Mouse (Mus musculus): Measurements from ENCODE around the gene Utp15.

The Utp15 gene

DNA sequence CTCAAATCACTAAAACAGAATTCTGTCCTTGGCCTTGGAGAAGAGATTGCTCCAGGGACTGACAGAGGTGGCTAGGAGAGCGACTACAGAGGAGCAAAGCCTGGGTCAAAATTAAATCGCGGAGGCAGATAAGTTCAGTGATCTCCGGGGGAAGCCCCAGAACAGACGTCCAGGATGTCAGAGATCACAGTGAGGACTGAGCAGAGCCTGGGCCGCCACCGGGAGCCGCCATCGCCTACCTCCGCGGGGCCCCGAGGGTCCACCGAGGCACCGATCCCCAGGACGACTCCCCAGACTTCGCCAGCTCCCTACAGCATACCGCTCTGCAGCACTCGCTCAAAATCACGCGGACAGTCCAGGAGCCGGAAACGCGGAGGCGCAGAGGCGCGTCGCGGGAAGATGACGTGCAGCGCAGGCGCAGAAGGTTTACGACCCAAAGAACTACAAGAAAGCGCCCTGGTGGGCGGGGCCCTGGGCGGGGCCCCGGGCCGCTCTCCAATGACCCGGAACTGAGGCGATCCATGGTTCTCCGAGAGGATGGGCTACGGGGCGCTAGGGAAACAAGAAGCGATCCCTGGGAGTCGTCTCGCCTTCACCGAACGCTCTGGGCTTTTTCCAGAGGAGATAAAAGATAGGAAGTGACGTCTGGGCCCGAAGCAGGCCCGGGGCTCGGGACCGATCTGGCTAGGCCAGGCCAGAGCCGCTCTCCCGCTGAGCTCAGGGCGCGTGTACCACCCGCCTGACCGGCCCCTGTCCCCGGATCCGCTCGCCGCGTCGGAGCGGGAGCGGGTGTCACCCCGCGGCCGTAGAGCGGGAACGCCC lies at the start of gene Utp15, which contains the start of gene Ankra2:
Gene Utp15 (minus strand): TSS at position 406 of the 822 bp plus-strand sequence.
Gene Ankra2 (plus strand): TSS at position 439 of the 822 bp plus-strand sequence.
- in situ Hi-C loops (cut with MseI, MboI): no loop called here

DNA sequence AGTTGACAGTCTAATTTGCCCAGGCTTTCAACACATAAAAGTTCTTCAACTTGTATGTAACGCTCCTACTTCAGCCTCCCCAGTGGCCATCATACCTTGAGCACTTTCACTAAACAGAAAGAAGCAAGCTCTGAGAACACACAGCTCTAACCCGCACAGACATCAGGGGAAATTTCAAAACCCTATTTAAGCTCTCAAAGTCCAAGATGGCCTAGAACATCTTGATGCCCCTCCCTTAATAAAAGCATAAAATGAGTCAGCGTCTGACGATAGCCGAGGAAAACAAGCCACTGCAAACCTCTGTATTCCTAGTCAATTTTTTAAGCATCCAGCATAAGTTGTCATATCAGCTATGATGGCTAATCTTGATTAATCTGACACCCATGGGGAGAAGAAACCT lies 48.8 kb upstream of the Utp15 start:
- in situ Hi-C loops (cut with MseI, MboI): no loop called here

DNA sequence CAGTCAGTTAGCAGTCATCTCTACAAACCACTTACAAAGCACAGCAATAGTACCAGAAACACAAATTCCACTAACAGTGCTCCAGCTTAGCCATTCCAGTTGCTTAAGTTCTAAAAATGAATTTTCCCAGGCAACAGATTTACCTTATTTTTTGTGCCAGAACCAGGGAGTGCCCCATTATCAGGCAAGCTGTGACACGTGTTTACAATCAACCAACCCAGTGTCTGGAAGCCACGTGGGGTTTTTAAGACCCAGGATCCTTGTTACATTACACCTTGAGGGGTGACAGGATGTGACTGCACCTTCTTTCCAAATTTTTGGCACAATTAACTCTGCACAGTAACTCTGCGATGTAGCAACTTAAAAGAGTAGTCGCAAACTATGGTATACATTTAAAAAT lies 45.9 kb upstream of the Utp15 start:
- in situ Hi-C loops (cut with MseI, MboI): no loop called here

DNA sequence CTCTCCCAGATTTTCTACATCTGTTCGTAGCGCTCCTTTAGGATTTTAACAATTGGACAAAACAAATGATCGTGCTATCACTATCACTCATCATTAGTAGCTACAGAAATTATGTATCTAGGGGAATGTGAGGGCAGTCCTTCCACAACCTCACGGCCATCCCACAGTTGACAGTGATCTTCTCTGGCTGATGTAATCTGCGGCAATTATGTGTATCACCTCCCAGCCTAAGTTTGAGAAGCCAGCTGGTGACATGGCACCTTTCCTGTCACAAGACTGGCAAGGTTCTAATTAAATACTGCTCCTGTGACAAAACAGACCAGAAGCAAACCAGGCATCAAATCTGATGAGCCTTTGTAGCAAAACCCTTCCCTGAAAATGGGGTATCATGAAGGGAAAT lies 45.2 kb upstream of the Utp15 start:
- in situ Hi-C loops (cut with MseI, MboI): no loop called here

DNA sequence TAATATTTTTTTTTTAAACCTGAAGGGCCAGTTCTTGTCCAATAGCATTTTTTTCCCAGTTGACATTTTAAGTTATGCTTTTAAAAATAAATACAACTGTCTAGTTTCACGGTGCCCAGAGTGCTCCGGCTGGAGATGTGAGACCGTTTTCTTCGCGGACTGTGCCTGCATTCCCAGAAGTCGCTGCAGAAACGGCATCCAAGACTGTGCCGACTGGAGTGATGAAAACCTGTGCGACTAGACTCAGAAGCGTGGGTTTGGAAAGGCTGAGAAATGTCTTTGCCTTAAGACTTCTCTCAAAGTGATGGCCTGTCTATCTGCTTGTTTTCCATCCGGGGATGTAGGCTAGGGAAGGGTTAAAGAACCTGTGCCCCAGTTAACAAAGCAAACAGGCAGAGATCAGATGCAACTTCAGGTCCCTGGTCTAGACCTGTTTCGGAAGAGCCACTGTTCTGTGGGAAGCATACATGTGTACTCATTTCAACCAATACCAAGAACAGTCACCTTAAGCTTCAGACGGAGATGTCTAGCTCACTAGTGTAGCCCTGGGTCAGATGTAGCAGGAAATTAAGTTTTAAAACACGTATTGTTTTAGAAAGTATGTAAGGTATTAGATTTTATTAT lies 44.1 kb upstream of the Utp15 start:
- in situ Hi-C loops (cut with MseI, MboI): no loop called here

DNA sequence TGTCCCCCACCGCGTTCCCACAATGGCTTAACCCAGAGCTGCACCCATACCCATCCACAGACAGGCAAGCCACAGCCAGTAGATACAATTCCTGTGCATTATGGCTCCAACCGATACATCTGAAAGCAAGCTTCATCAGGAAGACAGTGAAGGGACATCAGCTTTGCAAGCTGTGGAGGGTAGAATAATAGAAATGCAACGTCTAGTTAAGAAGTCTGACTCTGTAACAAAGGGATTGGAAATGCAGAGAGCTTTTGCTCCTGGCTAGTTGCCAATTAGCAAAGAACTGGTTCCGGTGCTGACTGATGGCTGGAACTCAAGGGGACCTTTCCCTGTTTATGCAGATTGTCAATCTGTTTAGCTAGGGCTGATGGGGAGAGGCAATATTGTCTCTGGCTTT lies 43.6 kb upstream of the Utp15 start:
- in situ Hi-C loops (cut with MseI, MboI): no loop called here

DNA sequence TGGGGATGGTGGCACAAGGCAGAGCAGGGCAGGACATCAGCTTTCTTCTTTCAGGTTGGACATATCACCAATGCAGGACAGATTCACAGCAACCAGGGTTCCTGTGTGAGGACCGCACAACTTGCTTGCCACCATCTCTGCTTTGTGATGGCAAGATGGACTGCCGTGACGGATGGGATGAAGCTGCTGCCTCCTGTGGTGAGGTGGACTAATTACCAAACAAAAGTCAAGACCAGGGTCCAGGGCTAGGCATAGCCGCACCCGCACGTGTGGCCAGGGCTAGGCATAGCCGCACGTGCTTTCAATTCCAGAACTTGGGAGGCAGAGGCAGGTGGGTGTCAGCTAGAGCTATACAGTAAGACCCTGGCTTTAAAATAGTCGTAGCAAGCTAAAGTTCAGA lies 42.4 kb upstream of the Utp15 start:
- in situ Hi-C loops (cut with MseI, MboI): no loop called here

DNA sequence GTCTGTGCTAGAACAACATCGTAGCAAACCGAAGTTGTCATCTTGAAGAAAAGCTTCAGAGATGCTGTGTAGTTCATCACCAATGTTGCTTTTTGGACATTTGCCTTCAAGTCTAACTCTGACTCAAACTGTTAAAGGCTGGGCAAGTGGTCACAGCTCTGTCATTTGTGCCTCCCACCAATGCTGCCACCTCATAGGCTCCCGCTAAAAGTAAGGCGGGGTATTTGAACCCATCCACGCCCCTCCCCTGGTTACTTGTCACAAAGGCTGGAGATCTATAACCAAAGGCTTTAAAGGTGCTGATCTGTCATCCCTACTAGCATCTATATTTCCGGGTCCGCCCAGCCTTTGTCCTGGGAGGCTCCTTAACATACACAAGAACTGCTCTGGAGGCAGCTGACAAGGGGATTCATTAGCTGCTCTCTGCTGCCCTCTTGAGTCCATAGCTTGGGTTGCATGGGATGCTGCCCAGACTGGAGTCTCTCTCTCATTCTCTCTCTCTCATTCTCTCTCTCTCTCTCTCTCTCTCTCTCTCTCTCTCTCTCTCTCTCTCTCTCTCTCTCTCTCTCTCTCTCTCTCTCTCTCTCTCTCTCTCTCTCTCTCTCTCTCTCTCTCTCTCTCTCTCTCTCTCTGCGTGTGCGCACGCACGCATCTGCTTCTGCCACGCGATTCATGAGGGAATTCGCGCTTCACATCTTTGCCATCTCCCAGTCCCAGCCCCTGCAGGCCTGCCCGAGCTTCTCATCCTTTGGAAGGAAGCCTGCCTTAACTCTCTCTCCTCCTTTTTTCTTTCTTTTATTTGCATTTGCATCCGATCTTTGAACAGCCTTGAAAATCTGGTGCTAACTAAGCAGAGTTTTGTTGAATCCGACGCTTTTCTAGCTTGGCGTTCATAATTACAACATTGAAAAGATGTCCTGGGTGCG lies 36.3 kb upstream of the Utp15 start:
- in situ Hi-C loops (cut with MseI, MboI): no loop called here

DNA sequence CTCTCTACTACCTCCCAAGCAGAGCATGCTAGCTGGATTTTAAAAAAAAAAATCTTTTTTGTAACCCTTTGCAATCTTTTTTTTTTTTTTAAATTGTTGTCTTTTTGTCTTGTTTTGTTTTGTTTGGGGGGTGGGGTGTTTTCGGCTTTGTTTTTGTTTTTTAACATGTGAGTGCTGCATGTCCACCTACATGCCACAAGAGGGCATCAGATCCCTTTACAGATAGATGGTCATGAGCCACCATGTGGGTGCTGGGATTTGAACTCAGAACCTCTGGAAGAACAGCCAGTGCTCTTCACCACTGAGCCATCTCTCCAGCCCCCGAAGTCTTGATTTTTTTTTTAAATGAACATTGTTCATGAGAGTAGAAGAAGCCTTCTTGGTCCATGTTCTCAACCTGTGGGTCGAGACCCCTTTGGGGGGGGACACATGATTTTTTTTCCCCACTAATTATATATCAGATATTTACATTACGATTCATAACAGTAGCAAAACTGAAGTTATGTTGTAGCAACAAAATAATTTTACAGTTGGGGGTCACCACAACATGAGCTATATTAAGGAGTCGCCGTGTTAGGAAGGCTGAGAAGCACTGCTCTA lies 35.1 kb upstream of the Utp15 start:
- in situ Hi-C loops (cut with MseI, MboI): no loop called here

DNA sequence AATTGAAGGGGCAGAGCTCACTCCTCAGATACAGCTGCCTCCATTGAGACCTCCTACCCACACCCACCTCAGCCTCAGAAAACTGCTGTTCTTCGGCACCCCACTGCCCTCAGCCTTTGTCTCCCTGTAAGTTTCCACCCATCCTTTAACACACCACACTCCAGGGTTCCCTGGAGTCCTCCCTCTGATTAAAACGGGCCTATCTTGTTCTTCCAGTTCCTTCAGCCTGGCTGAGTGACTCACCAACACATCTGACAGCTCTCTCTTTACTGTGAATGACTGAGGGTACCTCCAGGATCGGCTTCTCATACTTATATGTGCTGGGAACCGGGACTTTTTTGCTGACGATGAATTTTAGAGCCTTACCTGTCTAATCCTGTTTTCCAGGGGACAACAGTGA lies 33.2 kb upstream of the Utp15 start:
- in situ Hi-C loops (cut with MseI, MboI): no loop called here

DNA sequence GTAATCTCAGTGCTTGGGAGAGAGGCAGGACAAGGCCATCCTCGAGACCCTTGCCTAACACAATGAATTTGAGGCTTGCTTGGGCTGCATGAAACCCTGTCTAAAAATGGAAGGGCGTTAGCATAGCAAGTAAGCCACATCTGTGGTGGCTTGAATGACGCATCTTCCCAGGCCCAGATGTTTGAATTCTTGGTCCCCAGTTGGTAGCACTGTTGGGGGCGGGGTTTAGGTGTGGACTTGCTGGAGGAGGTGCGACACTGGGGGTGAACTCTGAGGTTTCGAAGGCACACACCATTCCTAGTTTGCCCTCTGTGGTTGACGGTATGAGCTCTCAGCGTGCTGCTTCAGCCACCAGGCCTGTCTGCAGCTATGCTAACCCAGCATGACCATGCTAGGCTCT lies 28.9 kb upstream of the Utp15 start:
- in situ Hi-C loops (cut with MseI, MboI): no loop called here

DNA sequence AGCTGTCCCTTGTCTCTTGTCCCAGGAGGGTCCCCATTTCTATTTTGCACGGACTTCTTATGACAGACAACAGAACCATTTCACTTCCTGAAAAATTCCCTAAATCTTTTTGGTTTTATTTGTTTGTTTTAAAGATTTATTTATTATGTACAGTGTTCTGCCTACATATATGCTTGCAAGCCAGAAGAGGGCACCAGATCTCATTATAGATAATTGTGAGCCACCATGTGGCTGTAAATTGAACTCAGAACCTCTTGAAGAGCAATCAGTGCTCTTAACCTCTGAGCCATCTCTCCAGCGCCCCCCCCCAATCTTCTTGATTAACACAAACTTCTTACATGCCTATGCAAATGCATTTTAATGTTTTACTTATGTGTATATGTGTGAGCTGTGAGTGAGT lies 27.9 kb upstream of the Utp15 start:
- in situ Hi-C loops (cut with MseI, MboI): no loop called here

DNA sequence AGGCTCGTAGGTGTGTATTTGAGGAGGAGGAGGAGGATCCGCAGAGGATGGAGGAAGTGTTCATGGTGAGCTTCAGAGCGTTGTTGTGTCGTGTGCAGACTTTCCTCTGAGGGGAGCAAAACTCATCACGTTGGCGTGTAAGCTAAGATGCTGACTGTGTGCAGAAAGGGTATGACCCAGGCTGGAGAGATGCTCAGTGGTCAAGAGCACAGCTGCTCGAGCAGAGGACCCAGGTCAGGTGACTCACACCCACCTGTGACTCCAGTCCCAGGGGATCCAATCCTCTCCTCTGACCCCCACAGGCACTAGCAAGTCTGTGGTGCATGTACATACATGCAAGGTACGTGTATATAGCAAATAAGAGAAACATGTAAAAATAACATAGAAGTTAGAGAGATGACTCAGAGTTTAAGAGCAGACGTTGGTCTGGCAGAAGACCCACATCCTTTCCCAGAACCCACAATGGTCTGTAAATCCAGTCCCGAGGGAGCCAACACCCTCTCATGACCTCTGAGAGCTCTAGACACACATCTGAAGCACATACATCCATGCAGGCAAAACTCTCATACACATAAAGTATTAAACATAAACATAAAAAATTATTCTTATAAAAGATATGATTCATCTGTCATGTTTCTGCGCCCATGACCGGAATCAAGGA lies 18.3 kb upstream of the Utp15 start:
- in situ Hi-C loops (cut with MseI, MboI): no loop called here

DNA sequence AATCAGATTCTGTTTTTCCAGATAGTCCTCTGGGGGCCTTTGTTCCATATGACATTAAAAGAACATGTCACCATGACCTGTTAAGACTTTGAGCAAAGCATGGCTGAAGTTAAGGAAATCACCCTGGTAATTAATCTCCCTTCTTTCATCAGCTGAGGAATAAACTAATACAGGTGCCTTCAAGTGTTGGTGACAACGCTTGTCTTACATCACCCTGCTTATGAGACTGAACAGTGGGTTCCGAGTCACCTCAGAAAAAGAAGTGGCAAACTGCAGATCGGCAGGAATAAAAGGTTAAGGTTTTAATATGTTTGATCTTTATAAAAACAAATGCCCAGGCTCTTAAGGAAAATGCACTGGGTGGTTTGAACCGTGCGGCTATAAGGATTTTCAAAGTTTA lies 16.8 kb upstream of the Utp15 start, which contains the start of gene Gm21976:
Gene Gm21976 (plus strand): TSS at position 202 of the 400 bp plus-strand sequence.
- in situ Hi-C loops (cut with MseI, MboI): no loop called here

DNA sequence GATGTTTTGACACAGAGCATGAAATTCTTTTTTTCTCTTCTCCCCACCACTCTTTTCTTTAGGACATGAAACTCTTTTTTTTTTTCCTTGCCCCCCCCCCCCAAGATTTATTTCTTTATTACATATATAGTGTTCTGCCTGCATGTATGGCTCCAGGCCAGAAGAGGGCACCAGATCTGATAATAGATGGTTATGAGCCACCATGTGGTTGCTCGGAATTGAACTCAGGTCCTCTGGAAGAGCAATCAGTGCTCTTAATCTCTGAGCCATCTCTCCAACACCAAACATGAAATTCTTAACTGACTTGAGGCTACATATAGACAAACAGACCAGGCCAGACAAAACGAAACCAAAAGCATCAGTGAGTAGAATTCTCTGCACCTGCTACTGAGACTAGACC lies 14.7 kb upstream of the Utp15 start:
- in situ Hi-C loops (cut with MseI, MboI): no loop called here

DNA sequence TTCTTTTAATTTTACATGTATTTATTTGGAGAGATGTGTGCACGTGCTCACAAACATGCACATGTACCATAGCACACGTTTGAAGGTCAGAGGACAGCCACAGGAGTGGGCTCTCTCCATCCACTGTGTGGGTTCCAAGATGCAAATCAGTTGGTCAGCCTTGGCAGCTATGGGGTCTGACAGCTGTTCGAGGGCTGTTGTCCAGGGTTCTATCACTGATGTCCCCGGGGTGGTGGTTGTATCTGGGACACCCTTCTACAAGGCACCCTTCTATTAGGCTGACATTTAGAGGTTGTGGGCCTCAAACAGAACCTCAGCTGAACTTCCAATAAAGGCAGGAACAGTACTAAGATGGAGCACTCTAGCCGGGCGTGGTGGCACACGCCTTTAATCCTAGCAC lies 13.4 kb upstream of the Utp15 start:
- in situ Hi-C loops (cut with MseI, MboI): no loop called here

DNA sequence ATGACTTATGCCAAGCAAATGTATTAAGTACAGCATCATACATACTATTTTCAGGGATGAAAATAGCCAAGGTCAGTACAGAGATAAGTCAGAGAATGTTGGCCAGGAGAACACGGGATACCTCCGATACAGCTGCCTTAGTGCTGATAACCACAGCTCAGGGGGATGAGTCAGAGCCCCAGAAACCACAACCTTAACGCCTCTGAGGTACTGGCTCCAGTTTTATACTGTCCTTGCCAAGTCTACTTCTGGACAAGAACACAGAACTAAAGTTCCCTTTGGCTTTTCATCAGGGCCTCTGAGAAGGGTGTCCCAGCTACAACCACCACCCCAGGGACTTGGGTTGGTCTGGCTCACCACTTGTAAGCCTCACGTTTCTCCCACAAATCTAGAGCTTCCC lies 12.8 kb upstream of the Utp15 start:
- in situ Hi-C loops (cut with MseI, MboI): no loop called here

DNA sequence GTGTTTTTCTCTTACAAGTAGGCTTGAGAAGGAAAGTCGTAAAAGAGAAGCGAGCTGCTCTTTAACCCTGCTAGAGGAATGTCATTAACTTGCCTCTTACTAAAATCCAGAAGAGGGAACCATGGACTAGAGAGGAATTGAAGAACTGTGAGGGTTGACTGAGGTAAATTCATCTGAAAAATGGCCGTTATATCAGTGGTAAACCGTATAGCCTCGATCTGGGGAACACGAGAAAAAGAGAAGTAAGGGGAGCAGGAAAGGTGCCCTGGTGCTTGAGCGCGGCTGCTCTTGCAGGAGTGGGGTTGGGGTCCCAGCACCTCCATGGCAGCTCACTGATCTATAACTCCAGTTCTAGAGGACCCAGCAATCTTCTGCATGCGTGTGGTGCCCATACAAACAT lies 11.2 kb upstream of the Utp15 start:
- in situ Hi-C loops (cut with MseI, MboI): no loop called here

DNA sequence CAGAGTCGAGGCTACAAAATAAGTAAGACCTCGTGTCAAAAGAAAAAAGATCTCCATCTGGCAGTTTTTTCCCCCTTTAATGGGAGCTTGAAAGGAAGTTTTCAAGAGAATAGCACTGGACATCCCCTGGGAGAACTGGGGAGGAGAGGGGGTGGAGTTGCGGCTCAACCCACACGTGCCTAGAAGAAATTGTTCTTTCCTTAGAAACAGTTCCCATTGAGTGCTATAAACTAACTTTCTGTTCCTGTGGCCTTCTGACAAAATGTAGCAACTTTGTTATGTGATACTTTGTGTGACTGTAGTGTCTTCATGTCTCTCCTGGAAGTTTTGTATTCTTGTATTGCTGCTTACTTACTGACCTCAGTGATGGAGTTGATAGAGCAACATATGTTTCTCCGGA lies 1.3 kb upstream of the Utp15 start:
- in situ Hi-C loops (cut with MseI, MboI): no loop called here

DNA sequence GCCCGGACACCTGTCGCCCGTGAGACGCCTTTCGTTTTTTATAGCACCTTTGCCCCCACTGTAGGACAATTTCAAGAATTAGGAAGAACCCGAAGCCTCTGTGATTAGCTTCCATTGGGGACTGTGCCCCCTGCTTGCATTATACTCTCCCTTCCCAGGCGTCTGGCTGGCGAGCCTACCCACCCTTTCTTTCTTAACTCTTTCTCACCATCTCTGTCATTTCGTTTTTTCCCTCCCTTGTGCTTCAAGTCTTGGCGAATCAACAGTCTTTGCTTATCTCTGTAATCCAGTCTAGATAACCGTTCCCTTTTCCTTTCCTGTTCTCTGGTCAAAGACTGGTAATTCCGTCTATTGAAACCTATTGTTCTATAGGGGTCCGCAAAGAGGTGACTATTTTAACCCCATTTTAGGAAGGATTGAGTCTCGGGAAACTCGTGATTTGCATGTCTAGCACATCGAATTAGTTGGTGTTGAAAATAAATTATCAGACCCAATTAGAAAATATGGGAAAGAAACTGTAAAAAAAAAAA lies 682 bp upstream of the Utp15 start:
- in situ Hi-C loops (cut with MseI, MboI): no loop called here

DNA sequence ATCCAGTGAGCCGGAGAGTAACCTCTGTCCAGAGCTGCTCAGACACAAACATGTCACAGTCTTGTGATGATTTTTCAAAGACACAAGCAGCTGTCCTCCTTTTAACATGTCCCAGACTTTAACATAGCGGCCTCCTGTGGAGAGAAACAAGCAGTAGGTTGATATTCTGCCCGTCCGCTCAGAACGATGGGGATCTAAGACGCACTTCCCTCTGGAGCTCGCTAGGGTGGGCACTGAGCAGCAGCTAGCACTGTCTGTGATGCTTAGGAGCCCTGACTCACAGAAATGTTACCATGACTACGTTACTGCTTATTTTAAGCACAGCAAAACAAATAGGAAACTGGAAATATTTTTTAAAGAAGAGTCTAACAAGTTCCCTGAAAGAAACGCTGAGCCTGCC lies 7.9 kb downstream of the Utp15 start:
- in situ Hi-C loops (cut with MseI, MboI): no loop called here

All from mouse trophoblast stem cell (cell line).